Mouse (Mus musculus) heart, adult 2 months (tissue): Measurements from ENCODE around the gene Atp11b. TPM values are rescaled to one million over a fixed set of nuclear protein-coding genes. Genes with fewer than 3 reads are reported as not detected.

ENCODE experiments used
- DNase-seq, 2 experiments: peaks; one replicate each; pipeline ENCODE4 v3.0.0; 2021
- H3K27ac ChIP-seq: fragments of 200-600 bp; 2 replicates; pipeline ENCODE4 v1.8.1; 2022
- H3K27me3 ChIP-seq: fragments of 200-500 bp; 2 replicates; pipeline ENCODE4 v1.6.1; 2012; ENCODE audit warnings: mild to moderate bottlenecking, low read length, inconsistent platforms, mixed read lengths; ENCODE audit not compliant: control insufficient read depth, insufficient read depth
- H3K36me3 ChIP-seq: fragments of 200-500 bp; 2 replicates; pipeline ENCODE4 v1.6.1; 2012; ENCODE audit warnings: low read length, inconsistent platforms; ENCODE audit not compliant: control insufficient read depth, insufficient read depth
- H3K4me1 ChIP-seq: fragments of 200-500 bp; 2 replicates; pipeline ENCODE4 v1.6.1; 2011; ENCODE audit warnings: low read length; ENCODE audit not compliant: control insufficient read depth, insufficient read depth
- H3K4me3 ChIP-seq: fragments of 200-600 bp; 2 replicates; pipeline ENCODE4 v1.8.1; 2022
- H3K79me2 ChIP-seq: fragments of 200-500 bp; replicated peaks from 2 replicates; pipeline ENCODE4 v1.6.1; 2012; ENCODE audit warnings: mild to moderate bottlenecking, inconsistent platforms, low read length, moderate library complexity, mixed read lengths; ENCODE audit not compliant: control insufficient read depth, insufficient read depth
- H3K9ac ChIP-seq: fragments of 200-500 bp; 2 replicates; pipeline ENCODE4 v1.6.1; 2012; ENCODE audit warnings: low read depth, mild to moderate bottlenecking, control low read depth, inconsistent platforms, low read length, mixed read lengths
- CTCF ChIP-seq: fragments of 200-600 bp; IDR thresholded peaks from 2 replicates; pipeline ENCODE4 v1.8.1; 2022; ENCODE audit warnings: antibody characterized with exemption, mild to moderate bottlenecking, moderate library complexity
- EP300 ChIP-seq: fragments of 200-500 bp; IDR thresholded peaks from 2 replicates; pipeline ENCODE4 v1.6.1; 2011; ENCODE audit warnings: low read depth, low read length, control low read depth; ENCODE audit not compliant: insufficient read depth
- POLR2A ChIP-seq: fragments of 200-500 bp; IDR thresholded peaks from 2 replicates; pipeline ENCODE4 v1.6.1; 2011; ENCODE audit warnings: mild to moderate bottlenecking, low read depth, low read length, control low read depth; ENCODE audit not compliant: insufficient read depth
- WGBS: fragments of 180-500 bp; shearing (Covaris S2); methylation state at CpG from one replicate; pipeline ENCODE4 v1.1.7; 2018; 5-methylcytosine and 5-hydroxymethylcytosine counted together
- intact Hi-C: fragments of 180-260 bp; cut with DNase I; formaldehyde crosslinking; loops from one replicate; pipeline ENCODE4 v1.15.1; 2025
- polyA plus RNA-seq: library from polyadenylated mRNA; depleted of rRNA; stranded (reverse); fragments of >200 nt; gene quantifications from 2 replicates; pipeline ENCODE4 v1.2.3, GENCODE M21; 2012
- total RNA-seq, 2 experiments: library from RNA; stranded (reverse); gene quantifications; 2 replicates each; pipeline ENCODE4 v1.2.3; 2021

Atp11b gene
- total and polyA plus RNA-seq, 3 experiments = 10.2 to 23.5 (median 23.4) TPM

DNA sequence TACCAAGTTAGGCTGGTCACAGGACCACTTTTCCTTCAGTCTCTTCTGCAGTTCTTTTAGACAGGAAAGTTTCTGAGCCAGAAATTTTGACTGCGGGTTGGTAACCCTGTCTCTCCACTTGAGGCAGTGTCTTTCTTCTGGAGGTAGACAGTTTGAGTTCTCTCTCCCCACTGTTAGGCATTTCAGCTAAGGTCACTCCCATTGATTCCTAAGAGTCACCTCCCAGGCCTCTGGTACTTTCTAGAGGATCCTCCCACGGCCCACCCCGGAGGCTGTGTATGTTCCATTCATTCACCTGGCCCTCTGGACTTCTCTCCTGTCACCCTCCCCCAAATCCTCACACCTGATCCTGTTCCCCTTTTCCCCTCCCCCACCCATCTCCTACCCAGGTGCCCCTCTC is 68.1 kb downstream of the Atp11b start:
- Histone ChIP-seq H3K36me3 (no peaks in the 10 kb centered on the region), H3K79me2 (no peaks in the 10 kb centered on the region), H3K4me3 (no peak overlapping the region), H3K9ac (no peak overlapping the region), H3K4me1 (no peaks in the 10 kb centered on the region), H3K27me3 (no peaks in the 10 kb centered on the region), H3K27ac (no peak overlapping the region)
- TF ChIP-seq POLR2A (no peak), CTCF (no peak), EP300 (no peak)
- intact Hi-C loops = no loop called here
- no peak for DNase-seq
- 97% methylated on average over 3 of the region's 3 CpGs for WGBS

DNA sequence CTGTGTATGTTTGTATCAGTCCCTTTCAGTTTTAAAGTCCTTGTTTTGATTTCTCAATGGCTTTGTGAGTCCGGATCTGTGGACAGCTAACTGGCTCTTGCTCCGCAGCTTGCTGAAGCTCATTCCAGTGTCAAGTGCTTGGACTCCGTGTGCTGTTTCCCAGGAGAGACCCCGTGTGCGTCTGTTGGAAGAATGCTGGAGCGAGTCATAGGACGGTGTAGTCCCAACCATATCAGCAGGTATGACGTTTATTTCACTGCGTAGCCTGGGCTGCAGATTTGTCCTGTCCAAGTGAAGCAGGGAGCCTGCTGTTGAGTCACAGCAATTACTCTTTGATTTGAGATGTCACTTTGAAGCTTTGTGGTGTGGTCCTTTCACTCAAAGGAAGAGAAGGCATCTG is 95.4 kb downstream of the Atp11b start:
- H3K4me3 ChIP-seq = no peak overlapping the region
- H3K4me1 ChIP-seq = no peaks in the 10 kb centered on the region
- H3K27ac ChIP-seq = no peak overlapping the region
- TF ChIP-seq POLR2A (no peak), EP300 (0 out of 2 replicates have a peak, but pooled peaks have one; percentile 19)
- no peaks in the 10 kb centered on the region for H3K79me2 ChIP-seq
- no peak overlapping the region for H3K9ac ChIP-seq
- WGBS = 50% methylated on average over 9 of the region's 9 CpGs
- peak in 1 of 2 experiments; percentile 18 for DNase-seq
- H3K36me3 ChIP-seq = no peaks in the 10 kb centered on the region
- intact Hi-C loops = no loop called here
- H3K27me3 ChIP-seq = no peaks in the 10 kb centered on the region

DNA sequence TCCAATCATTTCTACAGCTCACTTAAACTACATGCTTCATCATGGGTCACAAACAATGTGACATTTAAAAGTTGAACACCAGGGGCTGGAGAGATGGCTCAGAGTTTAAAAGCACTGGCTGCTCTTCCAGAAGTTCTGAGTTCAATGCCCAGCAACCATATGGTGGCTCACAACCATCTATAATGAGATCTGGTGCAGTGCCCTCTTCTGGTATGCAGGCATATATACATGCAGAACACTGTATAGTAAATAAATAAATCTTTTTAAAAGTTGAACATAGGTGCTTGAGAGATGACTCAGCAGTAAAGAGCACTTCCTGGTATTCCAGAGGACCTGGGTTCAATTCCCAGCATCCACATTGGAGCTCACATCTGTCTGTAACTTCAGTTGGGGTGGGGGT is 129.4 kb downstream of the Atp11b start:
- Histone ChIP-seq H3K36me3 (no peaks in the 10 kb centered on the region), H3K9ac (no peak overlapping the region), H3K27me3 (no peaks in the 10 kb centered on the region), H3K79me2 (no peaks in the 10 kb centered on the region), H3K27ac (no peak overlapping the region), H3K4me1 (no peaks in the 10 kb centered on the region), H3K4me3 (no peak overlapping the region)
- intact Hi-C loops = no loop called here
- TF ChIP-seq EP300 (no peak), POLR2A (no peak), CTCF (no peak)
- DNase-seq = no peak

DNA sequence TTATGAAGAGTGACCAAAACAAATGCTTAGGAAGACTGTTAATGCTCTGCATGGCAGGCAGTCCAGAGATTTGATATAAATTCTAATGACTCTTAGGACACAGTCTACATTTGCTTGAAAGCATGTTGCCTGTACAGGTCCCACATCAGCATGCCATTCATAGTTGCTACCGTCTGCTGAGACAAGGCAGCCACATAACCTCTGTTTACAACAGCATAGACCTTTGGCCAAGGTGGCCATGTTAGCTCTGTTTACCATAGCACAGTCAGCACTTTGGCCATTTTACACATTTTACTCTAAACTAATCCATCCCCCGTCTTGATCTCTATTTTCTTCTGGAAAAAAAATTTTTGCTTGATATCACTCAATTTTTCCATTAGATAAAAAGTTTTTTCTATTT is 135.6 kb downstream of the Atp11b start:
- Histone ChIP-seq H3K36me3 (no peaks in the 10 kb centered on the region), H3K79me2 (no peaks in the 10 kb centered on the region), H3K4me3 (no peak overlapping the region), H3K4me1 (no peaks in the 10 kb centered on the region), H3K27ac (no peak overlapping the region), H3K27me3 (no peaks in the 10 kb centered on the region), H3K9ac (no peak overlapping the region)
- intact Hi-C loops = no loop called here
- no peak for DNase-seq
- TF ChIP-seq POLR2A = no peak
- TF ChIP-seq EP300 = no peak
- no peak for TF ChIP-seq CTCF
- 85% methylated on average over 2 of the region's 2 CpGs for WGBS

DNA sequence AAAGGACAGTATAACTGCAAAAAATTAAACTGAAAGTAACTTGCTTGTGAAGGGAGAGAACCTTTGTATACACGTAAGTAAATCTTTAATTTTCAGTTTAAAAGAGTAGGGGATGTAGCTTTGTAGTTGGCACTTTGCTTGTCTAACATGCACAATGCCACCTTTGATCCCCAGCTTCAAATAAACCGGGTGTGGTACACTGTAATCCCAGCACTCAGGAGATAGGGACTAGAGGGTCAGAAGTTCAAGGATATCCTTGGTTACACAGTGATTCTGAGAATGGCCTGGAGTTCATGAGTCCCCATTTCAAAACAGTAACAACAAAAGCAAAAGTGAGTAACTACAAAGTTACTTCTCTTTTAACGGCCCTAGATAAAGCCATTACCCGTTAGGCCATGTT is 137.2 kb downstream of the Atp11b start:
- WGBS = 91% methylated on average over 4 of the region's 4 CpGs
- TF ChIP-seq CTCF (no peak), POLR2A (no peak), EP300 (no peak)

DNA sequence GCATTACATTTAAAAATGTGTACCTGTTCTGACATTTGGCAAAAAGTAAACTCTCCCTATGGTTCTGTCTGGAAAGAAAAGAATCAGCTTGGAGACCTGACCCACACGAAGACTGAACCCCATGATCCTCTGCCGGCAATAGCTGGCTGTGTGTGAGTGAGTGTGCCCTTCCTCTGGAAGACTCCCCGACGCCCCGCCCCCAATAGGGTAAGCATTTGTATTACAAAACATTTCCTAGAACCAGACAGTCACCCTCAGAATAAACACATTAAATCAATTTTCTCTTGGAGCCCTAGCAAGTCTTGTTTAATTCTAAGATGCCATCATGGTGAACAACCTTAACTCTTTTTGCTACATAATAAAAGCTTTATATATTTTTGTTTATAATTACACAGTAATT is 139.2 kb downstream of the Atp11b start:
- no peak overlapping the region for H3K27ac ChIP-seq
- no peaks in the 10 kb centered on the region for H3K4me1 ChIP-seq
- H3K27me3 ChIP-seq = no peaks in the 10 kb centered on the region
- H3K36me3 ChIP-seq = no peaks in the 10 kb centered on the region
- intact Hi-C loops = no loop called here
- H3K9ac ChIP-seq = no peak overlapping the region
- TF ChIP-seq POLR2A (no peak), CTCF (no peak), EP300 (no peak)
- 88% methylated on average over 5 of the region's 5 CpGs for WGBS
- no peak for DNase-seq
- no peaks in the 10 kb centered on the region for H3K79me2 ChIP-seq
- H3K4me3 ChIP-seq = no peak overlapping the region

More for the DNA sequence above, 137.2 kb downstream of the Atp11b start:
- no peak overlapping the region for H3K9ac ChIP-seq
- intact Hi-C loops = no loop called here
- H3K79me2 ChIP-seq = no peaks in the 10 kb centered on the region
- no peak overlapping the region for H3K27ac ChIP-seq
- no peak for DNase-seq
- H3K4me3 ChIP-seq = no peak overlapping the region
- H3K4me1 ChIP-seq = no peaks in the 10 kb centered on the region
- H3K36me3 ChIP-seq = no peaks in the 10 kb centered on the region
- H3K27me3 ChIP-seq = no peaks in the 10 kb centered on the region

DNA sequence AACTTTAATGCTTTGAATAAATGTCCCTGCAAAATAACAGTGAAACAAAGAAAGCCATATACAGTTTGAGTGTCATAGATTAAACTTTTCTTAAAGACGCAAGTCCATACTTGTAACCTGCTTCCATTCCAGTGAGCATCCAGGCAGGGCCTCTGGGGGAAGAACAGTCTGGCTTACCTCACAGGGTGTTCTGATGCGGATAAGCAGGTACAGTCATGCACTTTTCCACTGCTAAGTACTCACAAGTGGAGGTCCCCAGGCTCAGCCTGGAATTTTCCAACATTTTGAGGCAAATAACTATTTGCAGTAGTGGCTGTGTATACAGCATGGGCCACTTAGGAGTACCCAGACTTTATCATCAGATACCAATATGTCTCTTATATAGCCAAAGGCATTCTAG is 144.0 kb downstream of the Atp11b start:
- no peak overlapping the region for H3K27ac ChIP-seq
- no peaks in the 10 kb centered on the region for H3K27me3 ChIP-seq
- H3K9ac ChIP-seq = no peak overlapping the region
- intact Hi-C loops = no loop called here
- H3K36me3 ChIP-seq = no peaks in the 10 kb centered on the region; the same call in none of the 2 replicates
- TF ChIP-seq POLR2A (no peak), EP300 (no peak), CTCF (no peak)
- no peak overlapping the region for H3K4me3 ChIP-seq
- H3K79me2 ChIP-seq = no peaks in the 10 kb centered on the region
- WGBS = 100% methylated on average over 2 of the region's 2 CpGs
- H3K4me1 ChIP-seq = no peaks in the 10 kb centered on the region
- no peak for DNase-seq
